Mouse (Mus musculus) small intestine, adult 2 months (tissue): ENCODE results near the gene Adcy3.

Experiments
- CTCF ChIP-seq: fragments of 200-500 bp; IDR thresholded peaks from 2 replicates; pipeline ENCODE4 v1.5.1; 2012; ENCODE audit warnings: low read depth, mild to moderate bottlenecking, control low read depth, inconsistent platforms, low read length, moderate library complexity, mixed read lengths; ENCODE audit not compliant: insufficient replicate concordance, insufficient read length; ENCODE audit errors: extremely low read depth
- POLR2A ChIP-seq: fragments of 200-500 bp; IDR thresholded peaks from 2 replicates; pipeline ENCODE4 v1.6.1; 2012; ENCODE audit warnings: low read depth, mild to moderate bottlenecking, control low read depth, inconsistent platforms, low read length, moderate library complexity

DNA sequence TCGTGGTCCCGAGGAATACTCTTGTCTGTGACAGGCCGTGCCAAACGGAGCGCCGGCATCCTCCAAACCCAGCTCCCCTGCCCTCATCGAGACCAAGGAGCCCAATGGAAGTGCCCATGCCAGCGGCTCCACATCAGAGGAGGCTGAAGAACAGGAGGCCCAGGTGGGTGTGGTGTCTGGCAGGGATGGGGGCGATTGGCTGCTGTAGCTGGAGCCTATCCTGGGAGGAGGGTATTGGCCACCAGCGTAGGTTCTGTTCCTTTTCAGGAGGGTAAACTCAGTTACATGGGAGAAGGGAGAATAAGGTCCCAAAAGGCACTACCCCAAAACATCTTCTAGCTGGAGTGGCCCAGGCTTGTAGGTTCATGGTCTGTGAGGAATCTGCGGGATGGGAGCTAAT, 66.4 kb downstream of the Adcy3 start:
- TF ChIP-seq POLR2A, result no peak
- TF ChIP-seq CTCF, result no peak
